Mouse (Mus musculus): ENCODE measurements around the gene Fam89b. TPM values are rescaled to one million over a fixed set of nuclear protein-coding genes. Genes with fewer than 3 reads are reported as not detected.

The Fam89b gene
- 90.2 and 136 TPM in 2 replicates for polyA plus RNA-seq (2012; rRNA removed)

GRCm38 (mm10) chr19:5729444-5729815 lies at the start of gene Fam89b:
TSS of gene Fam89b (minus strand) at chr19:5729653.

GRCm38 (mm10) chr19:5770925-5771860 lies 41.7 kb upstream of the Fam89b start, which contains the start of gene Scyl1:
TSS of gene Scyl1 (minus strand) at chr19:5771419.

GRCm38 (mm10) chr19:5740320-5741317 lies 11.2 kb upstream of the Fam89b start, which contains the start of gene Ltbp3:
TSS of gene Ltbp3 (plus strand) at chr19:5740904.

DNA sequence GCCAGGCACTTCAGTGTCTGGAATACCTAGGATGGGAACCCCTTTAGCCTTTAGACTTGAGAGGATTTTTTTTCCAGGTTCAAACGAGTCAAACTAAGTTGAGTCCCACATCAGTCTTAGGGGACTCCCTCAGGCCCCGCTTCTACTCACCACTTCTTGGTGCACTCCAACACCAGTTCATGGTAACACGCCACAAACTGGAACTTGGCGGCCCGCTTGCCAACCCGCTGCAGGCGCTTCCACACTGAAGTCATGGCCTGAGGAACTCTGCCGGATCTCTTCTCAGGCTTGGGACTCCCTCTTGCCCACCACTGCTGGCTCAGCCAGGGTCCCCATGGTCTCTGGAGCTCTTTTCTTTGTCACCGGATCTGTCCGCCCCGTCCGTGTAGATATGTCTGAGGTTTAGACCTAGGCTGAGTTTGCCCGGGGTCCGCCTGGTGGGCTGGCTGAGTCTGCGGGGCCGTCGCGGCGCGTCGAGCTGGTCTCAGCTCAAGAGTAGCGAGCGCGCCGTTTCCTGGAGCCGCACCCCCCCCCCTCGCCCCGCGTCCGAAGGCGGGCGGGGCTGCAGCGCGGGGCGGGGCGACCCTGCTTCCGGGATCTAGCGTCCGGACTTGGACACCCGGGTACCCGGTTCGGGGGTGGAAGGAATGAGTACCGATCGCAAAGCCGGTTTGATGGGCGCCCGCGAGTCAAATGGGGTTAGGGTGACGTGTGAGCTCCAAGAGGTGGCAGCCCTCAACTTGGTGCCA lies 3.5 kb downstream of the Fam89b start, which contains the start of gene Ehbp1l1:
Gene Ehbp1l1 (minus strand): TSS at position 551 of the 749 bp plus-strand sequence.

DNA sequence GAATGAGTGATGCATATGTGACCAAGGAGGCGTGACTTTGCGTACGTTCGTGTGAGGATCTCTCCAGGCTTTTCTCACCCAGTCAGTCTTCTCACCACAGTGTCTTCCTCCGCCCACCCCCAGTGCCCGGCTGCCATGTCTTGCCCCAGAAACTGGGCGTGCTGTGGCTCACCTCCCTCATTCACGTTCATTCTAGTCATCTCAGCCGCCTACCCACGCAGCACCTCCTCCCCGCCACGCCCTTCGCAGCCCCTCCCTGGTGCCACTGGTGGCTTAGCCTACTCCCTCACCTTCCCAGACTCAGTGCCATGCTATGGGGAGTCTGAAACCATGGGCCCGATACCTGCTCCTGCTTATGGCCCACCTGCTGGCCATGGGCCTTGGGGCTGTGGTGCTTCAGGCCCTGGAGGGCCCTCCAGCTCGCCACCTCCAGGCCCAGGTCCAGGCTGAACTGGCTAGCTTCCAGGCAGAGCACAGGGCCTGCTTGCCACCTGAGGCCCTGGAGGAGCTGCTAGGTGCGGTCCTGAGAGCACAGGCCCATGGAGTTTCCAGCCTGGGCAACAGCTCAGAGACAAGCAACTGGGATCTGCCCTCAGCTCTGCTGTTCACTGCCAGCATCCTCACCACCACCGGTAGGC lies 25.2 kb downstream of the Fam89b start, which contains the start of gene Kcnk7:
Gene Kcnk7 (plus strand): TSS at position 205 of the 638 bp plus-strand sequence.

DNA sequence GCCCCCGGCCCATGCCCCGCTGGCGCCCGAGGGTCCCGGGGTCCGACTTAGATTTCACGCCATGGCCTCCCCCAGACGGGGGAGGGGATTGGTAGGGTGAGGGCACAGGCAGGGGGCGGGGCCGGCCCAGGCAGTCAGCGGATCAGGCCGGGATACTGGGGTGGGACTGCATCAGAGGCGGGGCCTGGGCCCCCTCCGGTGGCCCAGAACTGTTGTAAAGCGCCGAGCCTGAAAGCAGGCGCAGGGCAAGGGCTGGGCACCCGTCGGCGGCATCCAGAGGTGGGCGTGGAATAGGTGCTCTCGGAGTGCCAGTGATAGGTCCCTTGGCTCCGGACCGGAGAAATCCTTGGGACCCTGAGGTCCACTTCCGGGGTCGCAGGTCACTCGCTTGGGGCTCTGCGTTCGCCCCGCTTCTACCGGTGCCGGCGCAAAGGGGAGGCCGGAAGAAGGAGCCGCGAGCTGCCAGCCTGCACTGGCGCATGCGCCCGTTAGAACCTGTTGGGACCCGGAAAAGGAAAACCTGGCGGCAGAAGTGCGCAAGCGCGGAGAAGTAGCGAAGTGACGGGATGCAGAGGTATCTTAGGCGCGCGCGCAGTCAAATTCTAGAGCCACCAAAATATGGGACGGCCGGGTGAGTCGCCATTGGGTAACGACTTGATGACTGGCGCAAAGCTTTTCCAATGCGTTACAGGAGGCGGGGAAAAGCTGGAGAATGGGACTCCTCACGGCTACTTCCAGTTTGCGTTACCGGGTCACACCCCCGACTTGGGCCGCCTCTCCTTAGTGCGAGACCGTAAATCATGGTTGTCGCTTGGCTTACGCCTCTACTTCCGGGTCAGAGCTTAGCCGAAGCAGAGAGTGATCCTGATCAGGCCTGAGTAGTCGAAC lies 41.0 kb downstream of the Fam89b start, which contains the start of the genes Map3k11 and Pcnx3:
Gene Map3k11 (plus strand): TSS at position 543 of the 888 bp plus-strand sequence.
Gene Pcnx3 (minus strand): TSS at position 709 of the 888 bp plus-strand sequence.

Other genes starting within 250 kb of the Fam89b start
- 23.4 and 28.0 TPM in 2 replicates for gene Mus81, start 241.3 kb downstream of the Fam89b start, polyA plus RNA-seq (2012; rRNA removed)
- gene Cfl1, start 239.2 kb downstream of the Fam89b start, polyA plus RNA-seq (2012; rRNA removed), result 163 and 181 TPM in 2 replicates
- gene 1700020D05Rik, start 225.9 kb downstream of the Fam89b start, polyA plus RNA-seq (2012; rRNA removed), result 0.14 TPM in 1 of 2 replicates, not detected in the other
- gene Snx32, start 219.1 kb downstream of the Fam89b start, polyA plus RNA-seq (2012; rRNA removed), result 1.4 and 3.3 TPM in 2 replicates
- gene Ovol1, start 169.0 kb downstream of the Fam89b start, polyA plus RNA-seq (2012; rRNA removed), result 15.5 and 19.7 TPM in 2 replicates
- 7.9 and 8.8 TPM in 2 replicates for gene Ap5b1, start 161.6 kb downstream of the Fam89b start, polyA plus RNA-seq (2012; rRNA removed)
- 33.0 and 50.2 TPM in 2 replicates for gene Rnaseh2c, start 127.8 kb downstream of the Fam89b start, polyA plus RNA-seq (2012; rRNA removed)
- gene Kat5, start 119.4 kb downstream of the Fam89b start, polyA plus RNA-seq (2012; rRNA removed), result 16.5 and 19.2 TPM in 2 replicates
- 51.2 and 52.1 TPM in 2 replicates for gene Rela, start 92.2 kb downstream of the Fam89b start, polyA plus RNA-seq (2012; rRNA removed)
- gene Sipa1, start 65.9 kb downstream of the Fam89b start, polyA plus RNA-seq (2012; rRNA removed), result 17.8 and 23.9 TPM in 2 replicates
- 39.8 and 46.6 TPM in 2 replicates for gene Map3k11, start 40.9 kb downstream of the Fam89b start, polyA plus RNA-seq (2012; rRNA removed)
- 72.3 and 74.8 TPM in 2 replicates for gene Pcnx3, start 40.7 kb downstream of the Fam89b start, polyA plus RNA-seq (2012; rRNA removed)
- gene Kcnk7, start 25.3 kb downstream of the Fam89b start, polyA plus RNA-seq (2012; rRNA removed), result 5.6 and 9.1 TPM in 2 replicates
- 38.0 and 41.9 TPM in 2 replicates for gene Ehbp1l1, start 3.3 kb downstream of the Fam89b start, polyA plus RNA-seq (2012; rRNA removed)
- gene Ltbp3, start 11.3 kb upstream of the Fam89b start, polyA plus RNA-seq (2012; rRNA removed), result 35.8 and 40.4 TPM in 2 replicates
- gene Scyl1, start 41.8 kb upstream of the Fam89b start, polyA plus RNA-seq (2012; rRNA removed), result 40.1 and 44.5 TPM in 2 replicates
- 9.3 and 10.0 TPM in 2 replicates for gene Frmd8, start 145.6 kb upstream of the Fam89b start, polyA plus RNA-seq (2012; rRNA removed)
- gene Slc25a45, start 148.2 kb upstream of the Fam89b start, polyA plus RNA-seq (2012; rRNA removed), result 9.7 and 9.8 TPM in 2 replicates
- 0.19 and 0.25 TPM in 2 replicates for gene Tigd3, start 164.5 kb upstream of the Fam89b start, polyA plus RNA-seq (2012; rRNA removed)
- 29.4 and 29.7 TPM in 2 replicates for gene Dpf2, start 183.4 kb upstream of the Fam89b start, polyA plus RNA-seq (2012; rRNA removed)
- 7.8 and 8.0 TPM in 2 replicates for gene Cdc42ep2, start 195.2 kb upstream of the Fam89b start, polyA plus RNA-seq (2012; rRNA removed)
- gene Pola2, start 234.5 kb upstream of the Fam89b start, polyA plus RNA-seq (2012; rRNA removed), result 14.8 and 18.1 TPM in 2 replicates